Mouse (Mus musculus): ENCODE measurements around the gene Eppin.

Eppin gene

DNA sequence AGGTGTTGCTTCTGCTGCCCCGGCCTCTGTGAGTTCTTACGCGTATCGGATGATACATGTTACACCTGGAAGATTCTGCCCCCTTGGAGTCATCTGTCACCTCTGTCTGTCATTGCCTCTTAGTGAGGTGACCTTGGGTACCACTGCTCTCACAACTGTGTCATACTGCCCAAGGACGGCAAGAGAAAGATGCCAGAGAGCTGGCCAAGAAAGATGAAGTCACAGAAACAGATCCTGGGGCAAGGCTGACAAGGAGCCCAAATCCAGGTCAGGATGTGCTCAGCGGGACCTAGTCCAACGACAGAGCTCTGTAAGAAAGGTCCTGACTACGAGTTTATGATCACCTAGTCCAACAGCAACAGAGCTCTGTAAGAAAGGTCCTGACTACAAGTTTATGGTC lies 33.3 kb downstream of the Eppin start:
- DNase-seq (ENCODE audit: low spot score in 2 of 2), result no peak

DNA sequence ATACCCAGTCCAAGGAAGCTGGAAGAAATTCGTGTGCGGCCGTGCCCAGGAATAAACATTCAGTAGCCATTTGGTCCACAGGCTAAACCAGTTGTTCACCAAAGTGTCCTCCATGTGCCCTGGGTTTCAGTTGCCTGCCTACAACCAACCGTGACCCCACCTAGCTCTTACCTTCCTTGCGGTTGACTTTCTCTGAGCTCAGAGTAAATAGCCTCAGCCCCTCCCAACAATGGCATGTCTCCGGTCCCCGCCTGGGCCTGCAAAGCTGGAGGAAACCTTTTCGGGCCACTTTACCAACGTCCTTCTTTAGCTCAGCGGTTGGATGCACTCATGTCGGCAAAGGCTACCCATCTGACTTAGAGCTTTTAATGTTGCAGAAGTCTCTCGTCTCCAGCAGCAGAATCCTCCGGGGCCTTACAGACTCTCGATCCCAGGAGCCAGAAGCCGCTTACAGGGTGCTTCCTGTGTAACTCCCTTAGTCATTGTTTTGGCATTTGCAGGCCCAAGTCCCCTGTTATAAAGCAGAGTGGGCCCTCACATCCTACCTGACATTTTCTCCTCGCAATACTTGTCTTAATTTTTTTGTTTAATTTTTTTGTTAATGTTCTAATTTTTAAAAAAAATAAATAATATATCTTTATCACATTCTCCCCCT lies 34.3 kb downstream of the Eppin start:
- no peak for DNase-seq (ENCODE audit: low spot score in 2 of 2)

DNA sequence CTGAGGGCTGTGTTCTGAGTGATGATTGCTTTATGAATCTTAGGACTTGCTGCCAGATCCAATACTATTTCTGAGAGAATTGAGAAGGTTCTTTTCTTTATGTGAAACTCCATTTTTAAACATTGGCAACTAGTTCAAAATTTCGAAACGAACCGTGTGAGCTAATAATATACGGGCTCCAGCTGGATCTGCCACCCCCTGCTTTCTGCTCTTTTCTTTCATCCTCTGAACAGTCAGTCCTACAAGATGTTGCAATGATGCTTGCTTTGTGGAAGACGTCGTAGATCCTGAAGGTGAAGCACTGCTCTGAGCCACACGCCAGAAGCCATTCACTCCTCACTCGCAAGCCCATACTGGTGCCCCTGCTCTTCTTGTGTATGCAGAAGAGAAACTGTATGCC lies 35.0 kb downstream of the Eppin start:
- DNase-seq (ENCODE audit: low spot score in 2 of 2), result no peak

DNA sequence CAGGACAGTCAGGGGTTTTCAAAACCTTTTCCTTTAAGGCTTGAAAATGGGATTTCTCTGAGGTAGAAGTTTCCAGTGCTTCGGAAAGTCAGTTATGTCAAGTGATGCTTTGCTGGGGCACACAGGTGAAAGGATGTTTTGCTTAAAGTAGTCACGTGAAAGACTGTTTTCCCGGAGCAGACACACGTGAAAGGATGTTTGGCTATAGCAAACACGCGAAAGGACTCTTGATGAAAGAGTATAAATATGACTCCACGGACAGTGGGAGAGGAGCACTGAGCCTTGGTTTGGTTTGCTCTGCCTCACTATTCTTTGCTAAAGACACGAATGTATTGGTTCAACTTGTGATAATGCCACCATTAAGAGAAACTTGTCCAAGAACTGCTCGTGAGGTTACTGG lies 41.9 kb downstream of the Eppin start:
- no peak for DNase-seq (ENCODE audit: low spot score in 2 of 2)

DNA sequence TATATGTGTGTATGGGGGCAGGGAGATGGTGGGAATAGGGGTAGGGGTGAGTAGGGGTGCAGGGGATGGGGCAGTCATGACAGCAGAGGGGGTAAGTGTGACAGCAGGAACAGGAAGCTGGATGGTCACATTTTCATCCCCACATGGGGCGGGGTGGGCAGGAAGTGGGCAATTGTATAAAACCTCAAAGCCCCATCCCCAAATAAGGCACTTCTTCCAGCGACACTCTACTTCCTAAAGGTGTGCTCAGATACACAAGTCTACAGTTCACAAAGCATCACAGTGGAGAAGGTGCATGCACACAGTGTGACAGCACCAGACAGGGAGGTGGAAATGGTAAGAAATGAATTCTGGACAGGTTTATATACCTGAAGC lies 42.5 kb downstream of the Eppin start:
- DNase-seq (ENCODE audit: low spot score in 2 of 2), result no peak

DNA sequence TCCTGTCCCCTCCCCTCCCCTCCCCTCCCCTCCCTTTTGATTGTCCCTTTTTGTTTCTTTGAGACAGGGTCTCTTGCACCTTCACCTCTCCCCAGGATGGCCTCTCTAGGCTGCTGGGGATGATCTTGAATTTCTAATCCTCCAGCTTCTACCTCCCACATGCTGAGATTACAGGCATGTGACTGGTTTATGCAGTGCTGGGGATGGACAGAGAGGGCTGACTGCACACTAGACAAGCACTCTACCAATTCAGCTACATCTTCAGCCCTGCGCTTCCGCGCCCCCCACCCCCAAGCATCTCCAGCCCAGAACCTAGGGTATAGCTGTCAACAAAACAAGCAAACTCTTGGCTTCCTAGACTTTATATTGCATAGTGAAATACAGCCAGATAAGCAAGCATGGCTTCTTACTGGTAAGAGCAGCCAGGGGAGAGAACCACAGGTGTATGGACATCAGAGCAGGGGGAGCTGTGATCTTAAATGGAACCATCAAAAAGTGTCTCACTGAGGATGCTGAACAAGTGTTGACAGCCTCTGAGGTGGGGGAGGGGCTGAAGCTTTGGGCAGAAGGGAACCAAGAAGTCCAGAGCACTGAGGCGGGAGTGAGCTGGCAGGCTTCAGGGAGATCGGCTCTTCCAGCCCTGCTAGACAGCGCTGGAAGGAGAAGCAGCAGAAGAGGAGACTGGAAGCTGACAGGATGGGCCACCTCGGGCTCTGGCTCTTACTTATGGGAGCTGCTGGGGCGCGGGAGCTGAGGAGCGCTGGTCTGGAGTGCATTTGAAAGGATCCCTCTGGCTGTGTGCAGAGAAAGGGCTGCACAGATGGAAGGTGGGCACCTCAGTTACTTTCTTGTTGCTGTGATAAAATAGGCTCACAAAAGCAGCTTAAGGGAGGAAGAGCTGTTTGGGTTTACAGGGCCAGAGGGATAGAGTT lies 43.2 kb downstream of the Eppin start:
- no peak for DNase-seq (ENCODE audit: low spot score in 2 of 2)

DNA sequence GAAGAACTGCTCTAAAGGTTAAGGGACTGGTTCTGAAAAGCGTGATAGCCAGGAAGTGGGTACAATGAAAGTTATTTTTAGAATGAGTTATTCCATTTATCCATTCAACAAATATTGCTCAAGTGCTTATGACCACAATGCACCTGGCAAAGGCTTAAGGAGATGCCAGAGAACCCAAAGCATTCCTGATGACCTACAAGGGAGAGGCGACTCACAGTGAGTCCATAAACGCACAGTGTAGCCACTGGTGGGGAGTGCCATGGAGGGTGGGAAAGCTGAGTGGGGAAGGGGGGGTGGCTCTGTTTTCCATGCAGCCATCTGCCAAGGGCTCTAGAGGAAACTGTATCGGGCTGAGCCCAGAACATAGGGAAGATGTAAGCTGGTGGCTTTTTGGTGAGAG lies 44.1 kb downstream of the Eppin start:
- no peak for DNase-seq (ENCODE audit: low spot score in 2 of 2)

DNA sequence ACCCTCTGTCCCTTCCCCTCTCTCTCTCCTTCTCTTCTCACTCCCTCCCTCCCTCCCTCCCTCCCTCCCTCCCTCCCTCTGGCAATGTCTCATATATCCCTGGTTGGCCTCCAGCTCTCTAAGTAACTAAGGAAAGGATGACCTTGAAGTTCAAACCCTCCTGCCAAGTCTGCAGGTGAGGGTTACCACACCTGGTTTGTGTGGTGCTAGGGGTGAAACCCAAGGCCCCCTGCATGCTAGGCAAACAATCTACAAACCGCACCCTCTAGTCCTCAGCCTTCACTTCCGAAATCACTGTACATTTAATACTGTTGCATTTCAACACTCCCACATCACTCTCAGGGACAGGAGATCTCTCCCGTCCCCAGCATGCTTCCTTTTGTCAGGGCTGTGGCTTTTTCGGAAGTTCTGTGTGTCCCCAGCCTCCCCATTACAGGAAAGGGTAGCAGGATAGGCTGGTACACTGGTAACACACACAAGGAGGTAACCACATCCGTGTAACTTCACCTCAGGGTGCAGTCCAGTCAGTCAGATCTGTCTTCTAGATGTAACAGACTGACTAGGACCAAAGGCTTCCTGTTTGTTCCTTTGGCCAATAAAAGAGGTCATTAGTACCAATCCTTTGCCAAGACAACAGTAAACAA lies 48.8 kb downstream of the Eppin start:
- no peak for DNase-seq (ENCODE audit: low spot score in 2 of 2)

DNA sequence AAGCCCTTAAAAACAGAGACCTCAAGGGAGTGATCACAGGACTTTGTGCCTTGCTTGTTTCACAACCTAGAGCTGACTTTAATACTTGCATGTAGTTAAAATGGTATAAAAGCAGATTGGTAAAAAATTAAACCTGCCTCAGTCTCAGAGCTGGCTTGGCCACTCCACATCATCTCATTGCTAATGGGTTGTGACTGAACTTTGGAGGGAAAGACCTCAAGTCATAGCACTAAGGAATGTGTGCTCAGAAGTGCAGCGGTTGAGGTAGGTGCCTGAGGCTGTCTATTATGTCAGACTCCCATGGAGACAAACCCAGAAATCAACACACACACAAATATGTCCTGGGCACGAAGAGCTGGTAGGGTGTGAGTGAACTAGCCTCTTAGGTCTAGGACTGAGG lies 49.6 kb downstream of the Eppin start:
- no peak for DNase-seq (ENCODE audit: low spot score in 2 of 2)

DNA sequence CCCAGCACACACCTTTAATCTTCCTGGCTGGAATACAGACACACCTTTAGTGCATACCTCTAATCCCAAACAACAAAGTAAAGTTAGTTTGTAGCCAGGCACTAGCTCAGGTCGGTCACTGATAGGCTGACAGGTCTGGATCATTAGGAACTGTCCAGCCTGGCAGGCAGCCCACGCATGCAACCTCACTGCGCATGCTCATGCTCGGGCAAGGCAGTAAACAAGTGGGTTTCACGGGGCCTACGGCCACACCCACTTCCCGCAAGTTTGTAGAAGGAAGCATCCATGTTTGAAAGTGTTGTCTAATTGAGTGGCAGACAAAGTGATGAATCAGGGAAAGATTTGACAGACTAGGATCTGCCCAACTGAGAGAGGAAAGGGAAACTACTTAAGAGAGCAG lies 50.8 kb downstream of the Eppin start:
- DNase-seq (ENCODE audit: low spot score in 2 of 2), result no peak

DNA sequence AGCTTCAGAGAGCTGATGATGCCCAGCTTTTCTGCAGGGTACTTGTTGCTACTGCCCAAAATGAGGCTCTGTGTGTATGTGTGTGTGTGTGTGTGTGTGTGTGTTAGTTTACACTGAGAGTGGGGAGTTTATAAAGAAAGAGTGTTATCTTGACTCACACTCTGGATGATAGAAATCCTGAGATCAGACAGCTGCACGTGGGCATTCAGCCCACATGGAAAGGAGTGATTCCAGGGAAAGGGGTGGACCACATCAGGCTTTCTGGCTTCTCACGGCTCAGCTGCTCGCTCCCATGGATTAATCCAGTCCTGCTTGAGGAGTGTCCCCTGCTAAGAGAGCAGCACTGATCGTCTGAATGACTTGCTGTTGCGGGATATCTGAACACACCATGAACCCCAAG lies 51.3 kb downstream of the Eppin start:
- no peak for DNase-seq (ENCODE audit: low spot score in 2 of 2)

DNA sequence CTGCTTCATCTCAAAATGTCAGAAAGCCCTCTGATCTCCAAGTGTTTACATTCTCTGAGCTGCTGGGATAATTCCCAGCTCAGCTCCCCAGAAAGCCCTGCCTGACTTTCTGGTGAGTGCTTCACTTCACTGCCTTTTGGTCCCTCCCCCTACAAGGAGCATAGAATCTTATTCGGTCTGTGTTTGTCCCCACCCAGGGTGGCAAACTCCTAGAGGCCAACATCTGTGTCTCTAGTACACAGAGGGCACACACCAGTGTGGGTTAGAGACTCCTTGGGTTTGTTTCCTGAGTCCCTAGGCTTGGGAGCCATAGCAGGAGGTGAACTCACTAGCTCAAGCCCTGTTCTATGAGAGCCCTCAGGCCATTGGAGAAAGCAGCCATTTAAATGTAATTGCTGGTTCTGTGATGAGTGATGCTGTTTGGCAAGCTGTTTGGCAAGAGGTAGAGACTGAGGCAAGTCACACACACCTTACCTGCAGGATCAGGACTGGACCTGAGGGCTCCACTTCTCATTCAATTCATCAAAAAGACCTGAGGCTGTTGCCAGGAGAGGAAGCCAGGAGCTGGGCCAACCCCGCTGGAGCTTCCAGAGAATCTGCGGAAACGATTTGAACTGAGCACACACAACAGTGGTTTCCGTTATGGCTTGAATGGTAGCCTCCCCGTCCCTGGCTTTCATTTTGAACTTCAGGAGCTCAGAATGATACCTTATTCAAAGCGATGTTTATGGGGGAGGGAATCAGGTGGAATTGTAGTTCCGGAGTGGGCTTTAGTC lies 52.6 kb downstream of the Eppin start:
- DNase-seq (ENCODE audit: low spot score in 2 of 2), result no peak
